Mouse (Mus musculus): ENCODE data around the gene Adap2.
"Not testable (repeated sequence)": the region's sequence is repeated elsewhere in the genome, so short reads cannot be mapped to it uniquely, and the experiment has no call there.

Gene Adap2

DNA sequence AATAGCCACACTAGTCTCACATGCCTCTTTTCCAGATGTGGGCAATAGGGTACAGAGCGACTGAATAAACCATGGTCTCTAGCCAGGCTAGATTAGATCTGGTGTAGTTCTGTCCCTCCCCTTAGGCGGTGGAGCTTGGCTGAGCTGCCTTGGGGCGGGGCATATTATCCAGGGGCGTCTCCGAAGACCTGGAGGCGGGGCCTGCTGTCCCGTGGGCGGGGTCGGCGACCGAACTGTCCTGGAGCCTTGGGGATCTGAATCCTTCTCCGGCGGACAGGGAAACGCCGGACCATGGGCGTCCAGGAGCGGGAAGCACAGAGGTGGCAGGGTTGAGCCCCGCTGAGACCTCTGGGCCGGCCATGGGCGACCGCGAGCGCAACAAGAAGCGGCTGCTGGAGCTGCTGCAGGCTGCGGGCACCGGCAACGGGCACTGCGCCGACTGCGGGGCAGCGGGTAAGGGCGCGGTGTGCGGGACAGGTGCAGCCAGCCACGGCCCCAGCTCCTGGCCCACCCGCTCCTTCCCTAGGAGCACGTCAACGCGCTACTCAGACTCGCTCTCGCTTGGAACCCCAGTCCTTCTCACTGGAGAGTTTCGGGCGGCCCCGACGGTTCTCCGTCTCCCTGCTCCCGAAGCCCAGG is at the start of gene Adap2:
TSS of gene Adap2 (plus strand) at position 249 of the 639 bp plus-strand sequence.
- DNase-seq: peak; percentile 69

DNA sequence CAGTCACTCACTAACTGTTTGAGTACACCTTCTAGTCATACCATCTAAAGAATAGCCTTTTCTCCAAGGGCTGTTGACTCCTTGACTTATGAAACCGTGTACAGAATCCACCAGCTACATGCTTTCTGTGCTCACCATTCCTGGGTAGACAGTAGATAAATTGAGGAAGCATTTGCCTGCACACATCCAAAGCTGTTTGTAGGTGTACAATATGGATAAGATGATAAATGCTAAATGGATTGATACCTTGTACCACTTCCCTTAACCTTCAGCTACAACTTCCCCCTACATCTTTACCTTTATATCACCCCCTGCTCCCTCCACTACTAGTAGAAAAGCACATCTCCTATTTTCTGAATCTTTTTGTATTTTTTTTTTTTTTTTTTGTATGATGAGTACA is 49.5 kb upstream of the Adap2 start:
- no peak for DNase-seq

DNA sequence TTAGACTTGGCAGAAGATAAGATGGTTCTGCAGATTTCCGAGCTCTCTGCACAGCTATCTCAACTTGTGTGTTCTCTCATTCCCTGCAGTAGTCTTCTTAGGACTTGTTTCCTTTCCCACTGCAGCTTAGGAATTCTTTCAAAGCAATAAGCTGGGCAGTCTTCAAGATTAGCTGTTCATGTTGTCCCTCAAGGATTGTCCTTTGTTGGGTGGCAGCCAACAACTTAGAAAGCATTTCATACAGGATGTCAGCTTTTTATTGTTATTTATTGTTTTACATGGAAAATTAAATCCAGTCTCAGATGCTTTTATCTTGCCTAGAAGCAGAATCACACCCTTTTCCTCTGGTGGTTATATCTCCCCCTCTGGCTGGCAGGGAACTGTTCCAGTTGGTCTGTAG is 37.5 kb upstream of the Adap2 start:
- DNase-seq: no peak

DNA sequence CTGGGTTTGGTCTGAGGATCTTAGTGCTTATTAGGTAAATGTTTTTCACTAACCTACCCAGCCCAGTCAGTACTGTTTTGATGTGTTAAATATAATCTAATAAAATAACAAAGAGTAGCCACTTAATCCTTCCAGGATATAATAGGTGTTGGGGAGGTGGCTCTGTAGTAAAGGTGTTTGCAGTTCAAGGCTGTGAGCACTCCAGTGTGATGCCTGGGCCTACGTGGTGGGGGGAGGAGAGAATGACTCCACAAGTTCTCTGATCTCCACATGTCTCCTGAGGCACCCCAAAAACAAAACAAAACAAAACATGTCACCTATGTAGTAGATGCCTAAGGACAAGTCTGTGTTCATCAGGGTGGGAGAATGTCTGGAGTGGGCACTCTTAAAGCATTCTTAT is 21.9 kb upstream of the Adap2 start:
- no peak for DNase-seq

DNA sequence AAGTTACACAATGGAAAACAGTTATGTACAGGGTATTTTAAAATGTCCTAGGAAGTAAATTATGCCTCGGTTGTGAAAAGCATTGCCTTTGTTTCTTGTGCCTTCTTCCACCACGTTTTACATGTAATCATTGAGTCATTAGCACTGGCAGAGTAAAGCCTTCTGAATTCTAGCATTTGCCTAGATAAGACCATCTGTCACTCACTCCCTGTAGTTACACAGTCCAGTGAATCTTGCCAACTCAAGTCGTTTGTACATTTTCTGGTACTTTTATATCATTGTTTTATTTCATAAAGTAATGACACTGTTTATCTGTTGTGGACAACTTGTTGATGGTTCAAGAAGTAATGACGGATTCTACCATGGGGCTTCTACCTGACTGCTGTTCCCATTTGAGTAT is 19.2 kb upstream of the Adap2 start:
- no peak for DNase-seq

DNA sequence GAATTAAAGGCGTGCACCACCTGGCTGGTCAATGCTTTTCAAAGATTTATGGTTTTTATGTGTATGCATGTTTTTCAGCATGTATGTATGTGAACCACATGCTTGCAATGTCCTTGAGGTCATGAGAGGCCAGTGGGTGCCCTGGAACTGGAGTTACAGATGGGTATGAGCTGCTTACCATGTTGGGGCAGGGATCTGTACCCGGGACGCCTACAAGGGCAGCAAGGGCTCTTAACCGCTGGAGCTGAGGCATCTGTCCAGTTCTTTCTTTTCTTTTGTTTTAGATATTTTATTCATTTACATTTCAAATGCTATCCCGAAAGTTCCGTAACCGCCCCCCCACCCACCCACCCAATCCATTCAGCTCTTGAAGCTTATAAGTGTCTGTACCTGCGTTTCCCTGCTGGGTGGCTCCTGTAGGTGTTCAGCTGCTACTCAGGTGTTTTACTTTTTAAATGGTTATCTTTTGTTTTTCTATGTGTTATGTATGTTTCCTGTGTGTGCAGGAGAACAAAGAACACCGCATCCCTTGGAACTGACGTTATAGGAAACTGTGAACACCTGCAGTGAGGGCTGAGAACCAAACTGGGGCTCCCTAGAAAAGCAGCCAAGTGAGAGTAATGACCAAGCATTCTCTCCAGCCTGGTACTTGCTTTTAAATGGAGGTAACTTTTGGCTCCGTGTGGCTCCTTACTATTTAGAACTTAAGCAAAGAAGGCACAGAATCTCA is 17.8 kb upstream of the Adap2 start:
- DNase-seq: no peak

DNA sequence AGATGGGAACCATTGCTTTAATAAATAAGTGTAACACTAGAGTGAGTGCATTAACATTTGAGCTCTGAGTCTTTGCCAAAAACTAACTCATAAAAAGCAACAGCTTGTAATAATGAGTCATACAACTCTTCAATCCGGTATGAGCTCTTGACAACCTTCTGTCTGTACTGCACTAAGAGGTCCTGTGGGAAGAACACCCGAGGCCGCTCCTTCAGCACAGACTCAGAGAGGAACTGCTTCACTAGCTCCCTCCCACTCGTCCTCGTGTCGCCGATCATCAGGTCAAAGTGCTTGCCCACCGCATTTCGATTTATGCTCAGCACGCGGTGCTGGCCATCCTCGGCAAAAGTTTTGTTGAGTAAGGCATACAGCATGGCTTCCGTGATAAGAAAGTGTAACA is 17.1 kb upstream of the Adap2 start:
- DNase-seq: no peak

DNA sequence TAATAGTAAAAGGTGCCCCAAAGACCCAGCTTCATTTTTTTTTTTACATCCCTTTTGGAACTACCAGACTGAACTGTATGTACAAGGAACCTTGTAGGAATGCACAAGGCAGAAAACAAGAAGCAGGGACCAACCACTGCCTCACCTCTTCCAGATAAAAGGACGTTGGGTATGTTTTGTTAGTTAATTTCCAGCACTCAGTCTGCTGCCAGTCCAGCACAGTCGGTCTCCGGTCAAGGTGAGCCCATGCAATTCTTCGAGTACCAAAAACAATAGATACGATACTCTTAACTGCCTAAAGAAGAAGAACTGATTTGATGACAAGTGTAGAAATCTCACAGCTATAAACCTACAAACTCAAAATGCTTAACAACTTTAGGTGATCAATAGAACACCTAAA is 16.1 kb upstream of the Adap2 start:
- no peak for DNase-seq

DNA sequence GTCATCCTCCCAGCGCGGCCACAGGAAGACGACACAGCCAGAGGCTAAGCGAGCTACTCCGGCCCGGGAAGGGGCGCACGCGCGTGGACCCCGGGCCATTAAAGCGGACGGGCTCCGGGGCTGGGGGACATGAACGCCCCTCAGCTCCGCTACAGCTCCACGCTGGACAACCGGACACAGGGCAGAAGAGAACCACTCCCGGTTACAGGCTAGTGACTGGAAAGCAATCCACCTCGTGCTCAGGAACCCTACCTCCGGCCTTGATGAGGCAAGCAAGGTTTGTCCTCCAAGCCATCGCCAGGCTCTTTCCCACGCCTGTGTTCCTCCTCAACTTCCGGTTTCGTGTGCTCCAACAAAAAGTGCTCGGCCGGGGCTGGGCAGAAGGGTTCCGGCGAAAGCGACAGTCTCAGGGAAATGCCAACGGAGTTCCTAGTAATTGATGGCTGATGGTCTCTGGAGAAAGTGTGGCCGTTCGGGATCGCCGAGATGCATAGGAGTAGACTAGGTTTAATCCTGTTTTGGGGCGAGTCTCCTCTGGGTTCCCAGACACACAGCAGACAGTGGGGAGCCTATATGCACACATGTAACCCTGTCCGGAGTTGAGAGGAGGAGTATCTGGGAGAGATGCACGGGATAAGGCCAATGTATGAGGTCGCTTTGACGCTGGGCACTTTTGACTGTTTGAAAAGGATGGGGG is 11.9 kb upstream of the Adap2 start, which contains the start of gene Tefm:
TSS of gene Tefm (minus strand) at position 351 of the 697 bp plus-strand sequence.
- peak; percentile 82 for DNase-seq

DNA sequence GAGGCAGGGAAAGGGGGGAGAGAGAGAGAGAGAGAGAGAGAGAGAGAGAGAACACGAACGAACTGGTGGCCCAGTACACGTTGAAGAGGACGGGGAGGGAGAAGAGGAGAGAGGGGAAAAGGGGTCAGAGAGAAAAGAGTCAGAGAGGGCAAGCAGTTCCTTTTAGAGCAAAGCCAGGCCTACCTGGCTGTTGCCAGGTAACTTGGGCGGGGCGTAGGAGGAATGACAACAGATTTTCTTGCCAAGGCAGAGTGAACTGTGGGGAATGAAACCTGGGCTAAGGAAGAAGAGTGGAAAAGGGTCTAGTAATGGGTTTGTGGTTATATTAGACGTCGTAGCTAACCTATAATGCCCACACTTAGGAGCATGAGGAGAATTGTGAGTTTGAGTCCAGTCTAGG is 11.0 kb upstream of the Adap2 start:
- DNase-seq: no peak

DNA sequence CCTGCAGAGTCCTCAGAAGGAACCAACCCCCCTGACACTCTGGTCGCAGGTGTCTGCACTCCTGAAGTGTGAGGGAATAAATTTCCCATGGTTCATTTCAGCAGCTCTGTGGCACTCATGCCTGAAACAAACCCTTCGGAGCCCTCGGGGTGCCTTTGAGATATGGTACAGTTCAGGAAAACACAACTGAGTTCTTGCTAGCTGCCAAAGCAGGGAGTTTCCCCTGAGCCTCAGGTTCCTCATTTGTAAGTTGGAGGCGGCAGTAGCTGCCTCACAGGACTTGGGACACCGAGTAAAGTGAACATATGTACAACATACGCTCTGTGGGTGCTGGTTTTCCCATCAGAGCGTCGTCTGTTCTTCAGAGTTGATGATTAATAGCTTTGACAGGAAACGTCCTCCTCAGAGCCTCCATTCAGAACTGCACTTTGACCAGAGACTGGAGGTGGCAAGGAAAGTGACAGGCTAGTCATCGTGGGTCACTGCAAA is 8.1 kb upstream of the Adap2 start:
- no peak for DNase-seq

DNA sequence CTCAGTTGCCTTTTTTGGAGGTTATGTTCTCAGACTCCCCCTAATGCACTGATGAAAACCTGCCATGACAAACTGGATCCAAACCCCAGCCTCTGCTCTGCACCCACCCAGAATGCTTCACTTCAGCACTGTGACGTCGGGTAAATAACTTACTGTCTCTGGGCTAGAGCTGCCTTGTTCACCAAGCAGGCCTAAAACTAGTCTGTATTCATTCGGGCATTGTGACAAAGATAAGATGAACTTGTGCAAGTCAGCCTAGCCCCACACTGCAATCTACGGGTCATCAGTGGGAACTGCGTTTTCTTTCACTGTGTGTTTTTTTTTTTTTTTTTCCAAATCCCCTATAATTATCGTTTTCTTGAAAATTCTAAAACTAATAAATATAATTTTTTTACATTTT is 6.2 kb upstream of the Adap2 start:
- DNase-seq: no peak

DNA sequence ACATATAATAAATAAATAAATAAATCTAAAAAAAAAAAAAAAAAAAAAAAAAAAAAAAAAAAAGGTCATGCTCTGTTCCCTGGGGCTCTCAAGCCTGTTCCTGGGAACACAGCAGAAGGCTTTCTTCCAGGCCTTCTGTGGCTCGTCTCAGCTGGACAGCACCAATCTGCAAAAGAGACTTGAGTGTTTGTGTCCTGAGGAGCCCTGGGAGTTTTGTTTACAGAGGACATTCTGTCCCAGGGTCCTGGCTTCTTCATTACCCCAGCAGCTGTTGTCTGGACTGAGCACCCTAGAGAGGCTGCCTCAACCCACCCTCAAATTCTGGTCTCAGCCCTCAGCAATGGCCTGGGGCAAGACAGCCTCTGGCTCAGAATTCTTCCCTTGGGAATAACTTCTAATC is 5.6 kb upstream of the Adap2 start:
- no peak for DNase-seq

DNA sequence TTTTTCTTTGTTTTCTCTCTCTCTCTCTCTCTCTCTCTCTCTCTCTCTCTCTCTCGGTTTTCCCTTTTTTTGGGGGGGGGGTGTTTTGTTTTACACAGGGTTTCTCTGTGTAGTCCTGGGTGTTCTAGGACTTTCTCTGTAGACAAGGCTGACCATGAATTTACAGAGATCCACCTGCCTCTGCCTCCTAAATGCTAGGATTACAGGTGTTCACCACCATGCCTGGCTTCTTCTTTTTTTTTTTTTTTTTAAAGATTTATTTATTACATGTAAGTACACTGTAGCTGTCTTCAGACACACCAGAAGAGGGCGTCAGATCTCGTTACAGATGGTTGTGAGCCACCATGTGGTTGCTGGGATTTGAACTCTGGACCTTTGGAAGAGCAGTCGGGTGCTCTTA is 4.9 kb upstream of the Adap2 start:
- DNase-seq: not testable (repeated sequence)

DNA sequence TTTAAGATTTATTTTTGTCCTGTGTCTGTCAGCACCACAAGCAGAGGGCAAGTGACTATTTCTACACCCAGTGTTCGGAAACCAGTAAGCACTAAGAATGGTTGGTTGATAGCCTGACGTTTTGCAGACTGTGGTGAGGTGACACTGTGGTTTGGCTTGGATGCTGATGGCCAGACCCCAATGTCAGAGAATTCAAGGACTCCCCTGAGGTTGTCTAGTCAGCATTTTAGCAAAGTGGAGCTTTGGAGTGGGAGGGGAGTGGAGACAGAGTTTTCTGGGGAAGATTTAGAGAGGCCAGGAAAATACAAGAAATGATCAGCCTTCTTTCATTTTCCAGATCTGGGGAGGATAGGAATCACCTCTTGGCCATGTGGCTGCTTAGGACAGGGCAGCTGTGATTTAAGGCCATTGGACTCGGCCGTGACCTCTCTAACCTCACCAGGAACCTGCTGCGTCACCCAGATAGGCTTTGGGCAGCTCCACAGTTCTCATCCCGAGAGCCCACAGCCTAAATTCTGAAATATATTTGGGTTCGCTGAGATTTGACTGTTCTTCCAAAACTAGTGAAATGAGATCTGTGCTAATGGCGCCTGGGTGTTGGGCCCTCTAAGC is 4.4 kb upstream of the Adap2 start:
- DNase-seq: no peak

DNA sequence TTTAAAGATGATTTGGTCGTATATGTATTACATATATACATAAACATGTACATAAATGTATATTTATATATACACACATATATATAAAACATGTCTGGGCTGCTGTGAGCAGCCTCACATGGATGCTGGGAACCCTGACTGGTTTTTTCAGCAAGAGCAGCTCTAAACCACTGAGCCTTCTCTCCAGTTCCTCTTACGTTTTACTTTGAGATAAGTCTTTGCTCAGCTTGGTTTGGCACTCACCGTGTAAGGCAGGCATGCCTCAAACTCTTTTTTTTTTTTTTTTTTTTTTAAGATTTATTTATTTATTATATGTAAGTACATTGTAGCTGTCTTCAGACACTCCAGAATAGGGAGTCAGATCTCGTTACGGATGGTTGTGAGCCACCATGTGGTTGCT is 3.3 kb upstream of the Adap2 start:
- no peak for DNase-seq

DNA sequence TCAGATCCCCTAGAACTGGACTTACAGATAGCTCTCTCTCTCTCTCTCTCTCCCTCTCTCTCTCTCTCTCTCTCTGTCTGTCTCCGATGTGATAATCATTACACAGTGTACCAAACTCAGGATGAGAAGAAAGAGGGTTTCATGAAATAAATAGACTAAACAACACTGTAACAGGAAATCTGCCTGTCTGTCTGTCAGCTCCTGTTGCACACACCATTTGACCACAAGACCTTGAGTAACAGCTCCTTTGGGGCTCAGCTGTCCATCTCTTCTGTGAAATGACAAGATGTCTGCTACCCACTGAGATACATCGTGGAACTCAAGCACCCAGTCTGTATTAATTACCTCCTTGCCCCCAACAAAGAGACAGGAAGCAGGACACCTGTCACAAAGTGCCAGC is 2.4 kb upstream of the Adap2 start:
- no peak for DNase-seq

DNA sequence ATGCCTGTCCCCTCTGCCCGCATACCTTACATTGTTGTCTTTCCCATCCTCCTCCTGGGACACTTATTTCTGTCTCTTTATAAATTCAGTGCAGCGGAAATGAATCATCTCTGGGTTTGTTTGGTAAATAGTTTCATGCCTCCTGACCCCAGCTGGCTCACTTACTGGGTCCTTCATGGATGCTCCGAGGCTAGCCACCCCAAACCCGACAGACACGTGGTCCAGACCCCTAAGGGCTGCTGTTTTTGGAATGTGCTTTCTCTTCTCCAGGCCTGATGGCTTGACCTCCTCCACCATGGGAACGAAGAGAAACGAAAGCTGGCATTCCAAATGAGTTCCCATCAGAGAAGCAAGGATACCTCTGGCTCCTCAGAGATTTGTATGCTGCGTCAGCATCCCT is 1.5 kb upstream of the Adap2 start:
- no peak for DNase-seq

DNA sequence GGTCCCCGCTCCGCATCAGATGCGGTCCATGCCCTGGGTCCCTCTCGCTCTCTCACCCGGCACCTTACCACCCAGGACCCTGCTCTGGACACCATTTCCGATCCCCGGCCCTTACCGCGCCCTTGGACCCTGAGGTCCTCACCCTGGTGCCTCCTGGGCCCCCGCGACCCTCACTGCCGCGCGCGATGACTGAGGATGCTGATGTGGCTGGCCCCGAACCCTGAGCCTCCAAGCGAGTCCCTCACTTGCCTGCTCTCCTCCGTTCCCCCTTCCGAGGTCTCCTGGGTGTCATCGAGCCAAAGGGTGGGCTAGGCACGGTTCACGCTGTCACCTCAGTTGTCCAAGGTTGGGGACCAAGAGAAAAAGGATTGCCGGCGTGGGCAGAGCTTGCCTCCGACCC is 596 bp downstream of the Adap2 start:
- DNase-seq: no peak

DNA sequence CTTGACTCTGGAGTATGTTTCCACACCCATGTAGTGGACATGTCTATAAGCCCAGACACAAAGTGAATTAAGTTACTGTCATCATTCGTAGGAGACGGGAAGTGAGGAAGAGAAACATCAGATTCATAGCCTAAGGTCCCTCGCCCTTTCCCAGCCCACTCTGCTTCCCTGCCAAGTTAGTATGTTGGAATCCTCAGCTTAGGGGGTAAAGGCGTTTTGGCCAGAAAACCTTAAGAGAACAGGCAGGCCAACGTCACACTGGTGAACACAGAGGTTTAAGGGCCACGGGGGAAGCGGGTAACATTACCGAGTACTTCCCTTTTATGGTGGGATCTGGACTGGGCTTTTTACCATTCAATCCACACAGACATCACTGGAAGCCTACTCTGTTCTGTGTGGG is 1.6 kb downstream of the Adap2 start:
- DNase-seq: no peak

DNA sequence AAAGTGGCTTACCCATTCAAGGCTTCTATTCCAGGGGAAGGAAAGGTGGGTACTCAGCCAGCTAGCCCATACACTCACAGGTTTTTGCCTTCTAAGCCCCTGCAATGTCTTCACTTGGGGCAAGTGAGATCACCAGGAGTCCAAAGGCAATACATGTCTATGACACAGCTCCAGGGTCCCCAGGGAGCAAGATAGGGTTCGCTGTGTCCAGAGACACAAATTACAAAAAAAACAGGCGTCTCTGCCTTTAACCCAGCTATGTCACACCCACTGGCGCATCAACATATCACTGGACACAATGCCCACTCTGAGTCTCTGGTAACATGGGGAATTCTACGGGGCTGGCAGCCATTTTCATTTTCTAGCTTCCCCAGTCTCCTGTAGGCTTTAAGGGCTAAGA is 2.1 kb downstream of the Adap2 start:
- DNase-seq: no peak

DNA sequence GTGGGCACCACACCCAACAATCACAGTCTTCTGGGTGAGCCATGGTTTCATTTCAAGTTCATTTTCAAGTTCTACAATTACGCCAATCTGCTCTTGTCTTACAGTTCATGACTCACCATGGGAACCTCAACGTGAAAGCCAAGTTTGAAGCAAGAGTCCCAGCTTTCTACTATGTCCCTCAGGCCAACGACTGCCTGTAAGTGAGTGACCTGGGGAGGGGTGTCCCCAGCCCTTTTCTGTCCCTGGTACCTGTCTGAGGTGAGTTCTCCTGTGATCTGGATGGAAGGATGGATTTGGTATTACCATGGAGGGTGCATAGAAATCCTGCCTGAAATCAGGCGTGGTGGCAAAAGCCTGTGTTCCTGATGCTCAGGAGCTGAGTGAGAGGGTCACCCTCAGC is 2.9 kb downstream of the Adap2 start:
- DNase-seq: no peak

DNA sequence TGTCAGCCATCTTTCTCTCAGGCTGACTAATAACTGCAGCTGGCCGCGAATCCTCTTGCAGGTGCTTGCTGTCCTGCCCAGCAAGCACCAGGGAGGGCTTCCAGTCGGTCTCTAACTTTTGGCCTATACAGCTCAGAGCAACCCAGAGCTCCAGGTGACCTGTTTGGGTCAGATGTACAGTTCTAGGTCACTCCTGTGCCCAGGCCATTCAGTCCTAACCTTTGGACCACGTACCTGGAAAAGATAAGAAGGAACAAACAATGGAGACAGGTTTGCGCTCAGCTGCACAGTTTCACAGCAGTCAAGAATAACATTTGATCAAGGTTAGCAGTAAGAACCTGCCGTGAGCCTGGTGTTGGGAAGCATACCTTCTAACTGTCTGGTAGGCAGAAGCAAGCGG is 5.1 kb downstream of the Adap2 start:
- DNase-seq: no peak

DNA sequence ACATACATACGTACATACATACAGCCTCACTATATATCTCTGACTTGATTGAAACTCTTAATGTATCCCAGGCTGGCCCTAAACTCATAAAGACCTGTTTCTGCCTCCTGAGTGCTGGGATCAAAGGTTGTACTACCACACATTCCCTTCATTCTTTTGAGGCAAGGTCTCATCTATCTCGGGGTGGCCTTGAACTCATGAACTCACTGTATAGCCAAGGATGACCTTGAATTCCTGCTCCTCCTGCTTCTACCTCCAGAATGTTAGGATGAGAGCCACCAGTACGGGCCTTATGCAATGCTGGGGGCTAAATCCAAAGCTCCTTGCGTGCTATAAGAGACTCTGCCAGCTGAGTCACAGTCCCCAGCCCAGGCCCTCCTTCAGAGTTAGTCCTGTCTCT is 7.1 kb downstream of the Adap2 start:
- DNase-seq: no peak

All from right cerebral cortex, postnatal 25 days (tissue).